Mouse (Mus musculus): Measurements from ENCODE around the gene Nrarp.

Nrarp gene

DNA sequence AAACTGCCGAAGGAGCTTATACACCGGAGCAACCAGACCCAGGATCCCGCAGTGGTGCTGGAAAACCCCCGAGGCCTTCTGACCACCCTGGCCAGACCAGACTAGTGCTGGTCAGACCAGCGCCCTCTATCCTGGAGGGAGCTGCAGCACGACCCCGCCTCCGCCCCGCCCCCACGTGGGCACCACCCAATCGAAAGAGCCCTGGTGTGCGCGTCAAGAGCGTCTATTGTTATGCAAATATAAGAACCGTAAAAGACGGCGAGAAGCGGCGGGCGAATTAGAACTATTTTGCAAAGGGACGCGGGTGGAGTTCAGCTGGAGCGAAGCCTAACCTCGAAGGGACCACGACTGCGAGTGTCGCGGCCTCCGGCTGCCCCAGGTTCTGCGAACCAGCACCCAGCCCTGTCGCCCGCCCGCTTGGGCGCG lies at the start of gene Nrarp:
Gene Nrarp (plus strand): TSS at position 281 of the 426 bp plus-strand sequence.
- peak; percentile 96 to 97 for DNase-seq

DNA sequence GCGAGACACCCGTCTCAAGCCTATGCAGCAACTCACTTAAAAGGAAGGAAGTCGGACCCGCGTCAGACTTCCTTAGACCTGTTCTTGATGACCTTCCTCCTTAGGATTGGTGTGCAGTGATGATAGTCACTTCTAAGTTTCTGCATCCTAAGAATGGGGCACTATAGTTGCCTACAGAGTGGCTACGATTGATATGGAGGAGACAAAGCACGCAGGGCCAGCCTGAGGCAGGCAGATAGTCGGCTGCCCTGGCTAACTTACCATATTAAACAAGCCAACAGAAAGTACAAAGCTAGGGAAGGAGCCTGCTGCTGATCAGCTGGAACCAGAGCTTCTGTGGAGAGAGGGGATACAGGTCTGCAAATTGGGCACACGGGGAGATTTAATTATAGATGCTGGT lies 49.0 kb upstream of the Nrarp start:
- no peak for DNase-seq

DNA sequence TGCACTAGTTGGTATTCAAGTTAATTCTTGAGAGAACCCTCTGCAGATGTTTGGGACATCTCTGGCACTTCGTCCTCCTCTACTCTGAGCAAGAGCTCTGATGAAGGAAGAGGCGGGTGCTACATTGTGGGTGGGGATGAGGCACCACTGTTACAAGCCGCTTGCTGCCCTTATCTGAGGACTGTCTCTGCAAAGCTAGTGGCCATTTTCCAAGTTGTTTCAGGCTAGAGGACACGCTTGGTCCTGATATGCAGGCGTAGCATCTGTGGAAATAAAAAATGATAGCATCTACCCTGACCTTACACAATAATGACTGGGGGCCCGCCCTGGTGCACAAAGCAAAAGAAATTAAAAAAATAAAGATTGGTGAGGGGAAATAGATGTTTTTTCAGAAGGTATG lies 42.7 kb upstream of the Nrarp start:
- DNase-seq: no peak

DNA sequence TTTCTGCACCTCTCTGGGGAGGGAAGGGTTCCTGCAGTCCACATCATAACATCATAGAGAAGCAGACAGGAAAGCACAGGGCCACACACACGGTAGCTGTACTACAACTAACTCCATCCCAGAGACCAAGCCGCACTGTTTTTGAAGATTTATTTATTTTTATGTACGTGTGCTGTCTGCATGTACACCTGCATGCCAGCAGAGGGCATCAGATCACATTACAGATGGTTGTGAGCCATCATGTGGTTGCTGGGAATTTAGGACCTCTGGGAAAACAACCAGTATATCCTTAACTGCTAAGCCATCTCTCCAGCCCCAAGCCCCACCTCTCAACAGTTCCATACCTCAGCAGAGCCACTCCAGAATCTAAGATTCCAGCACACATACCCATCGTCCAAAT lies 39.4 kb upstream of the Nrarp start:
- no peak for DNase-seq

DNA sequence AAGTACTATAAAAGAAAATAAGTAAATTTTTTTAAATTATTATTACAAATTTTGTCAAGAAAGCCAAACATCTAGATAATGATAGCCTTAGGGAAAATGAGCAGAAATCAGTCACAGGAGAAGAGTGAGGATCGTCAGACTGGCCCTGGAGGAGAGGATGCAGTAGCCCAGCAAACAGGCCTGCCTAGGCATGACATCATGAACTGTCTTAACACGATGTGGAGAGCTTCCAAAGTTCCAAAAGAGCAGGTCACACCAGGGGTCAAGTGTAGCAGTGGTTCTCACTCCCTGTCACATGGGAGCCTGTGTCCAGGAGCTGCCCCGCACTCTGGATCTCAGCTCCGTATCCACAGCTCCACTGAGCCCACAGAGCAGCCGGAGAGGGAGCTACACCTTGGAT lies 38.6 kb upstream of the Nrarp start:
- no peak for DNase-seq

DNA sequence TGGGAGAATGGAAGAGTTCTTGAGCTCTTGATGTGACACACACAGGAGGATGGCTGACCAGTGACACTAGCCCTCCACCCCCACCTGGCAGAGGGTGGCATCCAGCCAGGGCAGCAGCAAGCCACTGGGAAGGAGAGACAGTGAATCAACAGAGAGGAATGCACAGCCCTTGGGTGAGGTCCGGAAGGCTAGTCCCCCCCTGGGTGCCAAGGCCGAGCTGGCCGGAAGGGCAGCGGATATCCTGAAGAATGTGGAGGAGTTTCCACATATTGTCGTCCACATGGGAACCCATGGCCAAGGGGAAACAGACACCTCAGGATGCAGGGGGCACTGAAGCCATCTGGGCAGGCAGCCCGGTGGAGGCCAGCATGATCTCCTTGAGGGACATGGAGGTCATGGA lies 35.2 kb upstream of the Nrarp start:
- no peak for DNase-seq

DNA sequence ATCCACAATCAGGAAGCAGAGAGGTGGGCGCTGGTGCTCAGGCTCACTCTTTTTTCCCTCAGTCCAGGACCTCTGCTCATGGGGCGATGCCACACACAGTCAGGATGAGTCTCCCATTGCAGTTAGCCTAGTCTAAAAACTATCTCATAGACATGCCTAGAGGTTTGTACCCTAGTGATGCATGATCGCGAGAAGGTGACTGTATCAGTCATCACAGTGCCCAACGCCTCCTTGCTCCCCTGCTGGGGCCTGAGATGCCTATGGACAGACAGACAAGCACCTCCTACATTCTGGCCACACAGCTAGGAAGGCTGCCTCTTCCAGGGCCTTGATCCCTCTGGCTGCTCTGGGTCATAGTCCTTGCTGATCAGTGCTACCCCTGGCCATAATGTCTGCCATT lies 33.2 kb upstream of the Nrarp start:
- no peak for DNase-seq

DNA sequence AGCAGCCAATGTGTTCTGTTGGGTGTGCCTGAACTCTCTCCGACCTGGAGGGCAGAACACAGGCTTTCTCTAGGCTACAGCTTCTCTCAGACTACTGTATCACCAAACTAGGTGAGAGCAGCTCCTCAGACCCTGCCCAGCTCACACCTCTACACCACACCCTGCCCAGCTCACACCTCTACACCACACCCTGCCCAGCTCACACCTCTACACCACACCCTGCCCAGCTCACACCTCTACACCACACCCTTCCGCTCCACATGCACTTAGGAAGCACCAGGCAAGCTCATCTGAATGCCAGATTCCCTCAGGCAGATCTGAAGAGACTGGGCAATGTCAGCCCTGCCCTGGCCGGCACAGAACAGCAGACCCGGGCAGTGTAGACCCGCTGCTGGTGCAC lies 32.7 kb upstream of the Nrarp start:
- no peak for DNase-seq

DNA sequence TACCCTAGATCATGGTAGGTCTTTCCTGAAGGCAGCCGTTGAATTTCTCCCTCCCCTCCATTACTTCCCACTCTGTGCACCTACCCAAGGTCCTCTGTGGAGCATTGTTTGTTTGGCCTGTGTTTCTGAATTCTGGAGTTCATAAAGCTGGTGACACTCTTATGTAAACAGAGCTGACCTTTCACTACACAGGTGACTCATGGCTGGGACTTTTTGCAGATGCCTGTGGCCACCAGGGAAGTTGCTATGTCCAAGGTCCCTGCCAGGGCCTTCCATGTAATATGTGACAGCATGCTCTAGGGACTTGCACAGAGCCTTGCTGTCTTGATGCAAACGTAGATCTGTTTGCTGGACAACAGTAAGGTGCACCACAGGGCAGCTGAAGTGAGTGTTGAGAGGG lies 30.9 kb upstream of the Nrarp start:
- no peak for DNase-seq

DNA sequence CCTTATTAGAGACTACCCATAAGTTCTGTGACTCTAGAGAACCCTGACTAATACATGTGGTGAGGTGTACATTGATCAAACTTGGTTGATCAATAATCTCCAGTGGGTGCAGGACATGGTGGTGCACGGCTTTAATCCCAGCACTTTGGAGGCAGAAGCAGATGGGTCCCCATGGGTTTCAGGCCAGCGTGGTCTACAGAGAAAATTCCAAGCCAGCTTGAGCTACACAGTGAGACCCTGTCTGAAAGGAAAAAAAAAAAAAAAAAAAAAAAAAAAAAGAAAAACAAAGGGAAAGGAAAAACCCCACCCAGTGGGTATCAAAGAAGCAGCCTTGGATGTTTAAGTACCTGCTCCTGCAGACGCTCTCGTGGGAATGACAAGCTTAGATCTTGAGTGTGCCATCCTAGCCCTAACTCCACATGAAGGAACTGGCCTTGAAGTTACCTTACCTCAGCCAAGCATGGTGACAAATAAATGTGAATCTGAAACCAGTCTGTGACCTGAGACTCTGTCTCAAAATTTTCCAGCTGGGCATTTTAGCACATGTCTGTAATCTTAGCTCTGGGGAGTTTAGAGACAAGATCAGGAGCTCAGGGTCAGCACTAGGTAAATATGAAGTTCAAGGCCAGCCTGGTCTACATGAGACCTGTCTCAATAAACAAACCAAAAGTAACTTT lies 29.1 kb upstream of the Nrarp start:
- DNase-seq: no peak

DNA sequence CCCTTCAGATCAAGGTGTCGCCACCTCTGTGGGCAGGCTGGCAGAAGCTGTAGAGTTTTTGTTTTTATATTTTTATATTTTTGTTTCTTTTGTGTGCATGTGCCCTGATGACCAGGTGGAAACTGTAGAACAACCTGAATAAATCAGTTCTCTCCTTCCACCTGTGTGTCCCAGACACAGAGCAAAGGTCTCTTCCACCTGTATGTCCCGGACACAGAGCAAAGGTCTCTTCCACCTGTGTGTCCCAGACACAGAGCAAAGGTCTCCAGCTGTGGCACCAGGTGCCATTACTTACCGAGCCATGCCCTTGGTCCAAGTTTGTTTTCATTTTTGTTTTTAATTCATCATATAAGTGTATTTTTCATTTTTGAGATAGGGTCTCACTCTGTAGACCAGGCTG lies 24.4 kb upstream of the Nrarp start:
- no peak for DNase-seq

DNA sequence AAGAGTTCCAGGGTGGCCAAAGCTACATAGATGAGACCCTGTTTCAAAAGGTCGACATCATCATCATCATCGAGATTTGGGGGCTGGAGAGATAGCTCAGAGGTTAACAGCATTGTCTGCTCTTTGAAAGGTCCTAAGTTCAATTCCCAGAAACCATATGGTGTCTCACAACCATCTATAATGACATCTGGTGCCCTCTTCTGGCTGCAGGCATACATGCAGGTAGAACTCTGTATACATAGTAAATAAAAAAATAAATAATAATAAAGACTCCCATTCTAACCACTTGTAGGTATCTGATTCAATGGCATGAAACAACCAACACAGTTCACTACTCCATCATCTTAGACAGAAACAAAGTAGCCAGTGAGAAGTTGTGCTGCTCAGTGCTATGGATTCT lies 23.6 kb upstream of the Nrarp start:
- DNase-seq: no peak

DNA sequence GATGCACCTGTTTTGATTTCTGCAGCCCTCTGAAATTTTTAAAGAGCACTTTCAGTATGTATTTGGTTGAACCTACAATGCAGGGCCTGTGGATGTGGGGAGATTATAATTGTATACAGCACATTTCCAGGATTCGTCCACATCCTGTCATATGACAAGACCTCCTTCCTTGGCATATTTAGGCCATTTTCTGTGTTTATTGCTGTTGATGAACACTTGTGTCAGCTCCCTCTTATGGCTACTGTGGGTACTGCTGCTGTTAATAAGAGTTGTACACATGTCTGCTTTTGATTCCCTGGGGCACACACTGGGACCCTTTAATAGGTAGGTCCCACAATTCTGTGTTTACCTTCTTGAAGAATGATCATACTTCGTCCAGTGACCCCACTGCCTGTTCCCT lies 22.9 kb upstream of the Nrarp start:
- DNase-seq: peak; percentile 73 to 80

DNA sequence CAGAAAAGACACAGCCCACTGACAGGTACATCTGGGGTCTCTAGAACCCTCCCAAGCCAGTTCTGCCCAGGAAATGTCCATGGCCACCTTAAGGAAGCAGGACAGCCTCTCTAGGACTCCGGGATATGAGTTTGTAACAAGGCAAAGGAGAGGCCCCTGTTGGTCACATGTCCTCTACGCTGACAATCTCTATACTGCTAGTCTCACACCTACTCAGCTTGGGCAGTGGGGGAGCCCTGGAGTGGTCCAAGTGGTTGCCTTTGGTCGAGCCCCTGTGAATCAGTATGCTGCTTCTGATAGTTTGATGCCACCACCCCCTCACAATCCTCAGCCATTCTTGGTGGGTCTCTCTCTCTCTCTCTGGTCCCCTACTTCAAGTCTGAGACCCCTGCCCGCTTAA lies 13.1 kb upstream of the Nrarp start:
- DNase-seq: no peak

DNA sequence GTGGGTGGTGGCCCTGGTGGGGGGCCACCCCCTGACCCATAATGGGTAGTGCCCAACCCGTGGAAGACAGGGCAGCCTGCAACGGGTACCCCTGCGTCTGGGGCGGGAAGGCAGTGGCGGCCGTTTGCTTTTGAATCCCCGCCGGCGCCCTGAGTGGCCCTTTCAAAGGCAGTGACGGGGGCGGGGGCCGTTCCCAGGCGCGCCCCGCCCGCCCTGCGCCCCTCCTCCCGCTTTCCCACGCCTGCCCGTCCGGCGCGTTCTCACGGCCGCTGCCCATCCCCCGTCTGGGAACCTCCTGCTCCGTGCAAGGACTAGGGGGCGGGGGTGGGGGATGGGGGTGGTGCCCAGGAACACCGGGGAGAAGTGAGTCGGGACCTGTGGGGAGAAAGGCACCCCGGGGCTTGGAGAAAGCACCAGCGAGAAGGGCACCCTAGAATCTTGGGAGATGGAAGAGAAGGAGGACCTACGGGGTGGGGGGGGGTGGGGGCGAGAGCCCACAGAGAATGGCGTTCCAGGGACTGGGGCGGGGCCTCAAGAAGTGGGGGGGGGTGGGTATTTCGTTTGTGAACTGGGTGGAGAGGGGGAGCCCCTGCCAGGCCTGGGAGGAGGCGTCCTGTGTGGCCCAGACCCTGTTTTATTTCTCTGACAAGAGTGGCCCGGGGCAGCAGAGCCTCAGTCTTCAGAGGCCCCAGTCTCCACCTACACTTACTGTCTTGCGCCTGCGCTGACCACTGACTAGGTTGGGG lies 12.5 kb upstream of the Nrarp start:
- peak; percentile 66 to 78 for DNase-seq

DNA sequence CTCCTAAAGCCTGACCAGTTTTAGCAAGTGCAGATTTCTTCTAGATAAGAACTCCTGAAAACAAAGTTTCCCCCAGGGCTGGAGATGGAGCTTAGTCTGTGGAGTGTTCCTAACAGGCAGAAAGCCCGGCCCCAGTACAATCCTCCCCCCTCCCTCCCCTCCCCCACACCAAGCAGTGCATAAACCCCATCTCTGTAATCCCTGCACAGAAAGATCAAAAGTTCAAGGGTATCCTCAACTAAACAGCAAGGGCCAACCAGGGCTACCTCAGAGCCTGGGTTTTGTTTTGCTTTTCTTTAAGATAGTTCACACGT lies 11.9 kb upstream of the Nrarp start:
- DNase-seq: peak in 1 of 2 experiments; percentile 0

DNA sequence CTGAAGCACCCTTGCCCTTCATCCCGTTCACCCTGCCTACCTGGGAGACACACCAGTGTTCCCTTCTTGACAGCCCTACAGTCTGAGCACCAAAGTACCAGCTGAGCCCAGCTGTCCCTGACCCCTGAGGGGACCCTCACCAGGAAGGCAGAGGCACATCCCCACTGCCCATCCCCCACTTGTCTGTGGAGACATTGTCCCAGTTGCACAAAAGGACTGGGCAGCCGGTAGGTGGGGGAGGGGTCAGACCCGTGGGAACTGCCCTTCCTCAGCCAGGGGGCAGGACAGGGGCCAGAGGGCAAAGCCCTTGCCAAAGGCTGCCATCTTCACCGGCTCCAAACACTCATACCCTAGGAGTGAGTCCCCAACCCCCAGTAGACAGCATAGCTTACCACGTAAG lies 10.8 kb upstream of the Nrarp start:
- DNase-seq: peak in 1 of 2 experiments; percentile 54

DNA sequence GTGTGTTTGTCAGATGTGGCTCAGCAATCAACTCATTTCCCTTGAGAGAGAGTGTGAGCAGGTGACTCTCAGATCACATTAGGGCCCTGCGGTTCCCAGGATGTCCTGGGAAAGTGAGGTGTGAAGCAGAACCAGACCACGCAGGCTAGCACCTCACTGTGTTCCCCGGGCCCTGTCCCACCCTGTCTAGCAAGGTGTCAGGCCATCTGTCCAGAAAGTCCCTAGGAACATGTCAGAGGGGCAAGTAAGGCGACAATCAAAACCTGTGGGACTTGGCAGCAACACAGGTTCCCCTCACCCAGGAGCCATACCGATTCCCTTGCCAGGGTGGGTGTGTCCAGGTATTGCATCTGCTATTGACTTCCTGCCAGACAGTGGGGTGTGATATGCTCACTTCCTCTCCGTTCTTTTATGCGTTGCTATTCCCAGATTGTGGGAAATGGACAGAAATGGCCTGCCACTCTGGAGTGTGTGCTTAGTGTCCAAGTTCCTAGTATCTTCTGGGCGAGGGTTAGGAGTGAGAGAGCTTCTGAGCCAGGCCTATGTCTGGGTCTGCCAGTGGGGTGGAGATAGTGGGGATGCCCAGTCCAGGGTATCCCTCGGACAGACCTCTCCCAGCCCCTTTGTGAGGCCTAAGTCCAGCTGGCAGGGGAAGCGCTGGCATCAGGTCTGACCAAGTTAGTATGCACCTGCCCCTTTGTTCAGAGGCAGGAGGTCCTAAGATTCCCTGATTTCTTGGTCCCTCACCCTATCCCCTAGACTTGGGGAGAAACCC lies 10.0 kb upstream of the Nrarp start:
- DNase-seq: peak; percentile 69 to 73

DNA sequence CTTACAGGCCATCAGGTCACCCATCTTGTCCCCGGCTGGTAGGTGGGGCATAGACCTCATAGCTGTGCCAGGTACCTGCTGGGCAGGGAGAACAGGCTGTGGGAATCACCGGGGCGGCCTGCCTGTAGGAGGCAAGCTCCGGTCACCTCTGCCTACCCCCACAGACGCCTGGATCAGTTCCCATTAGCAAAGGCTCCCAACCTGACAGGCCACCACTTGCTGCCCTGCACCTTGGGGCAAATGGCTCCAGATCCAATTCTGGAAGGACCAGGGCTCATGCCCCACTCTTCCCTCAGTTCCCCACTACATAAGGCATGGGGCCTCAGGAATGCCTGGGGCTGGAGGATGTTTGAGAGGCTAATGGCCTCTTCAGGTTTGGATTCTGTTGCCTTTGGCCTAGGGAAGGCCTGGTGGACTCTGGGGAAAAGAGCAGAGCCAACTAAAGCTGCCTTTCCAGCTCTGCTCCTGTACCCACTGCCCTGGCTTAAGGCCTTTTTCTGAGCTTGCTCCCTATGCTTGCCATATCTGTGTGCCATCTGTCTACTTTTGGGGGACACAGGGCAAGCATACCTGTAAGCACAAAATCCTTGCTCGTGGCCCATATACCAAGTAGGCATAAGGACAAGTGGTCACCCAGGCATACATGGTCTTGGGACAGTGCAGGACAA lies 9.3 kb upstream of the Nrarp start:
- peak; percentile 58 to 64 for DNase-seq

DNA sequence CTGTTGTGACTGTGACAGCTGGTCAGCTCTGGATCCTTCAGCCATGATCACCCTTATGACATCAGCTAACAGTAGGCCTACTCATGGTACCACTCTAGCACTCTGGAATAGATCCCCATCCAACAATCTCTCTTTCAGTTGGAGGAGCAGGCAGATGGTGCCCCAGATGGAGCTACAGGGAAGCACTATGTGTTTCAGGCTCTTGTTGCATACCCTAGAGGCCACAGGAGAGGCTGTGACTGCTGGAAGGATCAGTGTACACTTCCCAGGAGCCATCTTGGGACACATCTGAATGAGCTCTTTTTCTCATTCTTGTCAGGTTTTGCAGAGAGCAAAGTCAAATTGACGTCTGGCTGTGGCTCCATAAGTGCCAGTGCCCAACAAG lies 8.8 kb upstream of the Nrarp start:
- DNase-seq: peak; percentile 68 to 76

DNA sequence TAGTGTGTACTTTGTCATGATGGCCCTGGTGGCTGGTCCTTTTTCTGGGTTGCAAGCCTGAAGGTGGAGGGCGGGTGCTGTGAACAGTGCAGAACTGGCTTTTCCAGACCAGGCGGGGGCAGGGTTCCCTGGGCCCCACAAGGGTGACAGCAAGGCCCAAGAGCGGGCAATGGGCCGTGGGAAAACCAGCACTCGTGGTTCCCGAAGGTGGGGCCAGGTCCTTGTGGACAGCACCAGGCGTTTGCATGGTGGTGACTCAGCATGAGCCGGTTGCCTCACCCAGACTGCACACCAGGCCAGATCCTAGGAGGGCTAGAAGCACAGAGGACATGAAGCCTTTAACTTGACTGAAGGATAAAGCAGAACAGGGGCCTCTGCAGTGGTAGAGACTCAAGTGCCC lies 7.9 kb upstream of the Nrarp start:
- peak in 1 of 2 experiments; percentile 20 for DNase-seq

DNA sequence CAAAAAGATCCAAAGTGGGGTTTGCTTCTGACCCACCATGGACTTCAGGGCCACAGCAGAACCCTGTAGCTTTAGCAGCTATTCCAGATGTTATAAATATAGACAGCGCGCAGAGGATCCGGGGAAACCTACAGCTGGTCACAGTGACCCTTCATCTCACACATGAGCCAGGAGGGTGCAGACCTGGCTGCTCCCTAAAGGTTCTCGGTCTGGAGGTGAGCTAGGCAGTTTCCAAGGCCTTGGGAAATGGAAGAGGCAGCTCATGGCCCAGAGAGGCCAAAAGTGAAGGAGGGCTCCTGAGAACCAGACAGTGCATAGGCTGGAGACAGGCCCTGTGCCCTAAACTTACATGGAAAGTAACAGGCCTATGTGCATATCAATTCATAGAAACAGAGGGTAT lies 6.7 kb upstream of the Nrarp start:
- DNase-seq: no peak

Measured in cerebellum, postnatal 10 days (tissue).